19 mouse cellular contexts compared by ENCODE assay signal in the genomic region with DNA sequence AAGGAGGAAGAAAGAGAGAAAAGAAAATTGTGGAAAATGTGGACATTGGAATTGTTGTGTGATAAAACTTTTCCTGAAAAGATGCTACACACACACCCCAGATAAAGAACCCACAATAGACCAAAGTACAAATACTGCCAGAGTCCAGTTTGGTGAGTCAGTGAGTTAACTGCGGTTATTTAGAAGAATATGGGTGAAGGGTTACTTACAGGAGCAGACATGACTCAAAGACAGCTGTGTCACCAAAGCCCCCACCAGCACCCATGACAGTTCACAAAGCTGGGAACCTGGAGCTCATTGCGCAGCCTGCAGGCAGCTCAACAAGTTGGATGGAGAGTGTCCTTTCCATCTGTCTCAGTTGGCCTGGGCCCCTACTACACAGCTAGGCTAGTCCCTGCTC. TPM values are rescaled to one million over a fixed set of nuclear protein-coding genes. Genes with fewer than 3 reads are reported as not detected.
"Had no signal": no experiment of that assay in that cellular context is flagged by ENCODE, and none has a peak within 500 bp of the region (broad histone marks: within the 10 kb centered on the region; RNA-seq: fewer than 3 reads in every experiment).

No protein-coding gene starts in this region.

- H3K27ac ChIP-seq: lung, embryonic 15.5 days; macrophage; midbrain, embryonic 13.5 days; midbrain, embryonic 15.5 days; neural tube, embryonic 12.5 days; stomach, embryonic 15.5 days had no signal

- H3K4me1 ChIP-seq: megakaryocyte, embryonic 14.5 days had no signal

- H3K4me3 ChIP-seq: lung, embryonic 15.5 days; megakaryocyte, embryonic 14.5 days; midbrain, embryonic 13.5 days; midbrain, embryonic 15.5 days; neural tube, embryonic 12.5 days; stomach, embryonic 15.5 days had no signal

- ATAC-seq: liver, postnatal 0 days; lung, postnatal 0 days; midbrain, embryonic 13.5 days; midbrain, embryonic 15.5 days had no signal

- H3K9ac ChIP-seq: liver, postnatal 0 days; lung, embryonic 15.5 days; midbrain, embryonic 13.5 days; midbrain, embryonic 15.5 days; neural tube, embryonic 12.5 days; stomach, embryonic 15.5 days had no signal

- H3K36me3 ChIP-seq: lung, embryonic 15.5 days; midbrain, embryonic 13.5 days; midbrain, embryonic 15.5 days; neural tube, embryonic 12.5 days; stomach, embryonic 15.5 days had no signal

- DNase-seq: liver, postnatal 0 days; lung, adult 2 months; lung, postnatal 14 days; lung, postnatal 36 days; right cerebral cortex, postnatal 14 days; thymus, adult 18-20 months; thymus, postnatal 14 days; thymus, postnatal 36 days had no signal

- H3K4me2 ChIP-seq: lung, embryonic 15.5 days; midbrain, embryonic 11.5 days; midbrain, embryonic 13.5 days; midbrain, embryonic 15.5 days; neural tube, embryonic 12.5 days; stomach, embryonic 15.5 days had no signal

- H3K9me3 ChIP-seq: lung, embryonic 15.5 days; midbrain, embryonic 13.5 days; midbrain, embryonic 15.5 days; stomach, embryonic 15.5 days had no signal

RNA-seq across cellular contexts. Expression of a gene that starts 31.7 kb away (rescaled TPM):
- total RNA-seq: megakaryocyte progenitor cell, adult 5-6 weeks; monocyte, adult 5-6 weeks had no signal
- polyA plus RNA-seq: liver, postnatal 0 days; macrophage had no signal
